Mouse (Mus musculus) stomach, embryonic 16.5 days (tissue): ENCODE results near the gene A030005K14Rik. TPM values are rescaled to one million over a fixed set of nuclear protein-coding genes. Genes with fewer than 3 reads are reported as not detected.

Source experiments
- ATAC-seq: fragments of 200-750 bp; cut with Nextera tagmentation; 2 replicates; pipeline ENCODE4 v1.8.0; 2017; ENCODE audit warnings: moderate number of reproducible peaks, moderate TSS enrichment; ENCODE audit not compliant: insufficient read depth, low FRiP score
- H3K27ac ChIP-seq: fragments of 300-500 bp; sonication (generic); 2 replicates; pipeline ENCODE4 v1.5.1; 2014; ENCODE audit warnings: low read length
- H3K27me3 ChIP-seq: fragments of 300-500 bp; sonication (generic); 2 replicates; pipeline ENCODE4 v1.6.1; 2014; ENCODE audit warnings: low read length, control low read depth, mixed read lengths; ENCODE audit not compliant: control insufficient read depth, insufficient read depth
- H3K36me3 ChIP-seq: fragments of 300-500 bp; sonication (generic); 2 replicates; pipeline ENCODE4 v1.6.1; 2014; ENCODE audit warnings: low read length; ENCODE audit not compliant: control insufficient read depth, insufficient read depth
- H3K4me1 ChIP-seq: fragments of 300-500 bp; sonication (generic); 2 replicates; pipeline ENCODE4 v1.6.1; 2014; ENCODE audit warnings: low read length, control low read depth, mixed read lengths; ENCODE audit not compliant: control insufficient read depth, insufficient read depth
- H3K4me2 ChIP-seq: fragments of 300-500 bp; sonication (generic); 2 replicates; pipeline ENCODE4 v1.6.1; 2014; ENCODE audit warnings: low read depth, low read length, mixed read lengths
- H3K4me3 ChIP-seq: fragments of 300-500 bp; sonication (generic); replicated peaks from 2 replicates; pipeline ENCODE4 v1.5.1; 2014; ENCODE audit warnings: mild to moderate bottlenecking, low read length
- H3K9ac ChIP-seq: fragments of 300-500 bp; sonication (generic); 2 replicates; pipeline ENCODE4 v1.6.1; 2014; ENCODE audit warnings: low read length
- H3K9me3 ChIP-seq: fragments of 300-500 bp; sonication (generic); replicated peaks from 2 replicates; pipeline ENCODE4 v1.6.1; 2016; ENCODE audit warnings: low read length, control low read depth; ENCODE audit not compliant: control insufficient read depth
- WGBS: fragments of 180-500 bp; shearing (Covaris S2); extraction: QIAGEN DNeasy Blood & Tissue Kit; methylation state at CpG from one replicate; pipeline ENCODE4 v1.1.7; 2014; 5-methylcytosine and 5-hydroxymethylcytosine counted together
- polyA plus RNA-seq: library from polyadenylated mRNA; unstranded; fragments of >200 nt; fragmentation: Nextera tagmentation; extraction: Ambion mirVana; gene quantifications from 2 replicates; pipeline ENCODE4 v1.2.1, GENCODE M21; 2015

The A030005K14Rik gene
- polyA plus RNA-seq, 1 experiment from 2014 or later, result not detected

DNA sequence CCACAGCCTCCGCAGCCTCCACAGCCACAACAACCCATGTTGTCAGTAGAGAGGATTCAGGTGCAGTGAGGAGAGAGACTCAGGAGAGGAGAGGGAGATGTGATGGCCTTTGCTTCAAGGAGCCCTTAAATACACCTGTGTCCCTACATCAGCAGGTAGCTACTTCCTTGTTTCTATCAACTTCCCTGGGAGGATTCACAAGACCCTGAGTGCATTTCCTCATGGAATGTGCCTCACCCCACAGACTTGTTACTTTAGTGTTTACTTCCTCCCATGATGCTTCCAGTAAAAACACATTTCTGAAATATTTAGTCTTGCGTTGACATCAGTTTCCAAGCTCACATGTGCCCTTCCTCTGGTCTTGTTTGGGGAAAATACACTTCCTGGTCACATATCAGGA lies 16.8 kb downstream of the A030005K14Rik start, which contains the start of gene Krtap28-10:
TSS of gene Krtap28-10 (minus strand) at position 101 of the 400 bp plus-strand sequence.
- Histone ChIP-seq H3K4me3 (no peak within 1 kb of the TSS), H3K36me3 (no peaks in the 10 kb centered on the region), H3K27me3 (no peaks in the 10 kb centered on the region), H3K27ac (no peak within 1 kb of the TSS), H3K9ac (no peak within 1 kb of the TSS), H3K9me3 (no peaks in the 10 kb centered on the region), H3K4me1 (peaks cover 9% of the 10 kb centered on the region), H3K4me2 (no peak within 1 kb of the TSS)
- no peak for ATAC-seq
- 91% methylated on average over 2 of the region's 2 CpGs for WGBS

DNA sequence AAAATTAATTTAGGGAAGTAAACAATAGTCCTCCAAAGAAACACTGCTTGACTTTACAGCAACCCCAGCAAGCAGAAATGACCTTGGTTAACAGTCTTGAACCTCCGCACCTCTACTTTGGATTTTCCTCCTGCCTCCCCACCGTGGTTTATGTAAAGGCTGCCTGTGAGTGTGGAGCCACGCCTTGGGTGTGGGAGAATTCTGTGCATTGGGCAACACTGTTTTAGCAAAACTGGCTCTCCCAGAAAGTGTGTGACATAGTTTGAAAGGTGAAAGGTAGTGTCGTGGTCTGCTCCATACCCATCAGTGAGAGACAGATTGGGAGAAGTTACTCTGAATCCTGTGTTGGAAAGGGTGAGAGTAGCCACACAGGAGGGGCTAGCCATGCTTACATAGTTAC lies 20.1 kb downstream of the A030005K14Rik start:
- WGBS, result 57% methylated on average over 4 of the region's 4 CpGs
- peak; percentile 58; the same call in 1 of the 2 replicates for ATAC-seq
- H3K9me3 ChIP-seq, result no peaks in the 10 kb centered on the region

DNA sequence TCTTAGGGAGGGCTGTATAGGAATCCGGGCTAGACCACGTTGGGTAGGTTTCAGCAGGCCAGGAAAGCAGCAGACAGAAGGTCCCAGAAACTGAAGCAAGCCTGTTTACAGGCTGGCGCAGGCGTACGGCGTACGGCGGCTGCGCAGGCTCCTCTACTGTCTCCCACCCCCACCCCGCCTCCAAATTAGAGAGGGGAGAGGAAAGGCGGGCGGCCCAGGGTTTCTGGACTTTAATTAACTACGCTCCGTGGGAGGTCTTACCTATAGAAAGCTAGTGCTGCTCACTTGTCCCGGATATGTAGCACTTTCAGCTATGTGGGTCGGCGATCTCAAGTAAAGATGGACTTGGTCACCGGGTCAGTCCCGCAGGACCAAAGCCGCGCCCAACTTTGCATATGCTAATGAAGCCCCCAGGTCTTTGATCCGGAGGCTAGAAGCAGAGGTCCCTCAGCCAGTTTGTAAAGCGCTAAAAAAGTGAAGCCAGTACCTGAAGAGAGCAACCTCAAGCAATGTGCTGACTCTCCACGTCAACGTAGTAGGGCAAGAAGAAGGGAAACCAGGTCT lies 21.0 kb downstream of the A030005K14Rik start, which contains the start of gene Slc19a3:
TSS of gene Slc19a3 (minus strand) at position 340 of the 564 bp plus-strand sequence.
- 2% methylated on average over 25 of the region's 25 CpGs for WGBS
- Histone ChIP-seq H3K4me3 (peak within 1 kb of the TSS; percentile 55), H3K9ac (peak within 1 kb of the TSS; percentile 69), H3K4me1 (peaks cover 9% of the 10 kb centered on the region), H3K4me2 (peak within 1 kb of the TSS; percentile 69), H3K27ac (peak within 1 kb of the TSS; percentile 51; the same call in 1 of the 2 replicates), H3K27me3 (no peaks in the 10 kb centered on the region), H3K9me3 (no peaks in the 10 kb centered on the region), H3K36me3 (no peaks in the 10 kb centered on the region)
- peak; percentile 87 for ATAC-seq

More for the DNA sequence above, 20.1 kb downstream of the A030005K14Rik start:
- Histone ChIP-seq H3K4me3 (no peak overlapping the region), H3K27ac (no peak overlapping the region), H3K4me2 (no peak overlapping the region), H3K4me1 (peaks cover 9% of the 10 kb centered on the region), H3K9ac (no peak overlapping the region), H3K27me3 (no peaks in the 10 kb centered on the region), H3K36me3 (no peaks in the 10 kb centered on the region)

DNA sequence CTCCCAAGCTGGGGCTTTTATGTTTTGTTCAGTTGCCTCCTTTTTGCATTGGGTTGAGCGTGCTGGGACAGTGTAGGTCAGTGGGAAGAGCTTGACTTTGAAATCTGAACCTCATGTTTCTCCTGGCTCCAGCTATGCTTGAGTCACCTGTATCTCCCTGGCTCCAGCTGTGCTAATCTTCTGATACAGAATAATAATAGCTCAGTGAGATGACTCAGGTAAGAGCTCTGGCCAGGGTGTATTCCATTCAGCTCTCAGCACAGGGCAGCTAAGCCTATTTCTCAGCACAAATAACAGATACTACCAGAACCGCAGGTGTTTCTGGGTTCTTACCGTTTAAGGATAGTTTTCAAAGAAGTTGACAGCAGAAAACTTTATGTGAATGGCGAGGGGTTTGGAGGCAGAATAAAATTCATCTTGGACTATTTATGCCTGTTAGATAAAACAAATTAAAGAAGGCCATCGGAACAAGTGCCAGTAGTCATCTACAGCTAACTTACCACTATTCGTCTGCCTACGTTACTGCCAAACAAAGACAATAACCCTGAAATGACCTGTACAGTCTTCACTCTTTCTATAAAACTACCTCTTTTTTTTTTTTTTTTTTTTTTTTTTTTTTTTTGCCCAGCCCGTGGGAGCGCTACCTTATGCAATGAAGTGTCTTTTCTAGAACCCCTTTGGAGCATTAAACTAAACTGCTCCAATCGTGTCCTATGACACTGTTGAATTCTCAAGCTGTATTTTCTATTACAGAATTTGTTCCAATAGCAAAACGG lies 22.1 kb downstream of the A030005K14Rik start:
- no peak for ATAC-seq
- H3K27ac ChIP-seq, result no peak overlapping the region
- WGBS, result 71% methylated on average over 11 of the region's 11 CpGs
- 0 out of 2 replicates have a peak overlapping the region, but pooled peaks have one; percentile 69 for H3K4me2 ChIP-seq
- no peak overlapping the region for H3K4me3 ChIP-seq
- no peaks in the 10 kb centered on the region for H3K9me3 ChIP-seq
- H3K27me3 ChIP-seq, result no peaks in the 10 kb centered on the region
- H3K4me1 ChIP-seq, result peaks cover 9% of the 10 kb centered on the region
- H3K9ac ChIP-seq, result no peak overlapping the region
- no peaks in the 10 kb centered on the region for H3K36me3 ChIP-seq

DNA sequence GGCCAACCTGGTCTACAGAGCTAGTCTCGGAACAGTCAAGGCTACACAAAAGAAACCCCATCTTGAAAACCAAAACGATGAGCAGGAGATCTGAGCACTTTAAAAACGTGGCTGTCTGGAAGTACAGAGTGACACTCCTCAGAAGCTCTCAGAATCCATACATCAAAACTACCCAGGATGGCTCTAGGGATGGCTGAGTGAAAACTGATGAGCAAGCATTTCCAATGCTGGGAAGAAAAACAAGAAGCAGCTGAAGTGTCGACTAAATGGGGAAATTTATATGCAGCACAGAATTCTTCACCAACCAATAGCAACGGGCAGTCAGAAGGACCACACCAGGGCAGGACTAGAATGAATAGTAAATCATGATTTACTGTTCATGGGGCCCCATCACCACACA lies 24.7 kb downstream of the A030005K14Rik start:
- H3K9me3 ChIP-seq, result no peaks in the 10 kb centered on the region
- peaks cover 9% of the 10 kb centered on the region for H3K4me1 ChIP-seq
- H3K27me3 ChIP-seq, result no peaks in the 10 kb centered on the region
- no peak overlapping the region for H3K27ac ChIP-seq
- WGBS, result 68% methylated on average over 5 of the region's 5 CpGs
- no peak overlapping the region for H3K4me3 ChIP-seq
- no peak overlapping the region for H3K4me2 ChIP-seq
- H3K36me3 ChIP-seq, result no peaks in the 10 kb centered on the region
- no peak for ATAC-seq
- H3K9ac ChIP-seq, result no peak overlapping the region

DNA sequence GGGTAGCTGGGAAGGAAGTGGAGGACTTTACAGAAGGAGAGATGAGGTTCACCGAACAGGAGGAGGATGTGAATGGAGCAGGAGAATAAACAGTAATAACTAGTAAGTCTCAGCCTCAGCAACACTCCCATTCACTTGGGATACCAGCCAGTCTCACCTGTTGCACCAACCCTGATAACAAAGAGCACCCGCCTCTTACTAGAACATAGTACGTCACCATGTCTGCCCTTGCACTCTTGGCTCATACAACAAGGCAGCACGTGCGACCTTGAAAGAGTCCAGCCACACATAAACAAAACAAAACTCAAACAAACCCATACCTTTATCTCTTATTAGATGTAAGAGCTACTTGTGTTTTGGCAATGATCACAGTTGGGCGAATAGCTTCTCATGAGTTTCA lies 26.7 kb downstream of the A030005K14Rik start:
- Histone ChIP-seq H3K27me3 (no peaks in the 10 kb centered on the region), H3K36me3 (no peaks in the 10 kb centered on the region), H3K4me3 (no peak overlapping the region), H3K27ac (no peak overlapping the region), H3K4me1 (no peaks in the 10 kb centered on the region), H3K4me2 (no peak overlapping the region), H3K9ac (no peak overlapping the region), H3K9me3 (no peaks in the 10 kb centered on the region)
- 75% methylated on average over 6 of the region's 6 CpGs for WGBS
- ATAC-seq, result no peak

DNA sequence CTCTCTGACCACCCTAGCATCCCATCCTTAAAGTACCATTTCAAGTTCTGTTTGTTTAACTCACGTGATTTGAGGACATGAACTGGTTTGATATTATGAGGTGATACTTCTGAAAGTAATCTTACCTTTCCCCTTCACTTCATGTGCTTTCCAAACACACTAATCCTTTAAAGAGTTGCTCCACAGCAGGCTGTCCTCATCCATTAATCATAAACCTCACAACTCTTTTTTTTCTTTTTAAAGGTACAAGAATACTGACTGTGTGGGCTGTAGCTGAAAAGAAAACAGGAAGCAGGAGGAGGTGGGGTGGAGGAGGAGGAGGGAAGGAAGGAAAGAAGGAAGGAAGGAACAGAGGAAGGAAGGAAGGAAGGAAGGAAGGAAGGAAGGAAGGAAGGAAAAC lies 27.2 kb downstream of the A030005K14Rik start:
- no peak overlapping the region for H3K27ac ChIP-seq
- no peaks in the 10 kb centered on the region for H3K27me3 ChIP-seq

DNA sequence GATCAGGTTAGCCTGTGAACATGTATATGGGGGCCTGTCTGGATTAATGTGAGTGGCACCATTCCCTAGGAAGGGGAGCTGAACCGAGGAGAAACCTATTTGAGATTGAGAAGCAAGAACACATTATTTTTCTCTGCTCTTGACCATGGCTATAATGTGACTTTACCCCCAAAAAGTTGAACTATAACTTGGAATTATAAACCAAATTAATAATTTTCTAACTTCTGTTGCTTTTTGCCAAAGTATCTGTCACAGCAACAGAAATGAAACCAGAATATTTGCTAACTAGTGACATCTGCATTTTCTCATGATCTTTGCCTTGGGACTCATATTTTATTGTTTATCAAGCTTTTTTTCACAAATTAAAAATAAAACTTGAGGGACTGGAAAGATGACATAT lies 42.6 kb downstream of the A030005K14Rik start:
- no peak overlapping the region for H3K9ac ChIP-seq
- 67% methylated on average over 1 of the region's 1 CpGs for WGBS
- H3K36me3 ChIP-seq, result no peaks in the 10 kb centered on the region
- no peak overlapping the region for H3K27ac ChIP-seq
- H3K4me2 ChIP-seq, result no peak overlapping the region
- H3K4me1 ChIP-seq, result no peaks in the 10 kb centered on the region
- ATAC-seq, result no peak
- H3K4me3 ChIP-seq, result no peak overlapping the region
- H3K9me3 ChIP-seq, result no peaks in the 10 kb centered on the region
- H3K27me3 ChIP-seq, result no peaks in the 10 kb centered on the region

More for the DNA sequence above, 27.2 kb downstream of the A030005K14Rik start:
- Histone ChIP-seq H3K9me3 (no peaks in the 10 kb centered on the region), H3K4me2 (no peak overlapping the region), H3K36me3 (no peaks in the 10 kb centered on the region), H3K4me1 (no peaks in the 10 kb centered on the region), H3K4me3 (no peak overlapping the region), H3K9ac (no peak overlapping the region)
- no peak for ATAC-seq
- WGBS, result 19% methylated on average over 1 of the region's 1 CpGs

DNA sequence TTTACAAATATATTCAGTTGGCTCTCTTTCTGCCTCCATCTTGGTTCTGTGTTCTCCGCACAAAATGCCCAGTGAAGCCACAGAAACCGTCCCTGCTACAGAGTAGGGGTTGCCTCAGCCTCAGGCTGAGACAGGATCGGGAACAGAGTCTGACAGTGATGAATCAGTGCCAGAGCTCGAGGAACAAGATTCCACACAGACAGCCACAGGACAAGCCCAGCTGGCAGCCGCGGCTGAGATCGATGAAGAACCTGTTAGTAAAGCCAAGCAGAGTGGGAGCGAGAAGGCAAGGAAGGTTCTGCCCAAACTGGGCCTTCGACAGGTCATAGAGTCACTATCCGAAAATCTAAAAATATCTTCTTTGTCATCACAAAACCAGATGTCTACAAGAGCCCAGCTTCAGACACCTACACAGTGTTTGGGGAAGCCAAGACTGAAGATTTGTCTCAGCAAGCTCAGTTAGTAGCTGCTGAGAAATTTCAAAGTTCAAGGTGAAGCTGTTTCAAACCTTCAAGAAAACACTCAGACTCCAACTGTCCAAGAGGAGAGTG lies 43.8 kb downstream of the A030005K14Rik start:
- no peaks in the 10 kb centered on the region for H3K27me3 ChIP-seq
- H3K4me2 ChIP-seq, result no peak overlapping the region
- H3K4me1 ChIP-seq, result no peaks in the 10 kb centered on the region
- no peaks in the 10 kb centered on the region for H3K9me3 ChIP-seq
- H3K27ac ChIP-seq, result no peak overlapping the region
- ATAC-seq, result no peak
- no peak overlapping the region for H3K4me3 ChIP-seq
- H3K9ac ChIP-seq, result no peak overlapping the region
- WGBS, result 54% methylated on average over 10 of the region's 10 CpGs
- no peaks in the 10 kb centered on the region for H3K36me3 ChIP-seq
